Mouse (Mus musculus) forebrain, embryonic 11.5 days (tissue): ENCODE results near the gene Plxnc1. TPM values are rescaled to one million over a fixed set of nuclear protein-coding genes. Genes with fewer than 3 reads are reported as not detected.

Source experiments
- ATAC-seq: fragments of 200-750 bp; cut with Nextera tagmentation; replicated peaks from 2 replicates; pipeline ENCODE4 v1.8.0; 2017; ENCODE audit warnings: moderate TSS enrichment; ENCODE audit not compliant: low FRiP score
- DNase-seq: peaks from one replicate; pipeline ENCODE4 v3.0.0-alpha.2; 2017; ENCODE audit warnings: low spot score
- H3K27ac ChIP-seq: fragments of 300-500 bp; sonication (generic); 2 replicates; pipeline ENCODE4 v1.5.1; 2014; ENCODE audit warnings: low read depth, low read length
- H3K27me3 ChIP-seq: fragments of 300-500 bp; sonication (generic); 2 replicates; pipeline ENCODE4 v1.6.1; 2014; ENCODE audit warnings: mild to moderate bottlenecking, low read length, mixed read lengths; ENCODE audit not compliant: control insufficient read depth, insufficient read depth
- H3K36me3 ChIP-seq: fragments of 300-500 bp; sonication (generic); 2 replicates; pipeline ENCODE4 v1.6.1; 2014; ENCODE audit warnings: mild to moderate bottlenecking, low read length, moderate library complexity, mixed read lengths; ENCODE audit not compliant: control insufficient read depth, insufficient read depth
- H3K4me1 ChIP-seq: fragments of 300-500 bp; sonication (generic); replicated peaks from 2 replicates; pipeline ENCODE4 v1.6.1; 2014; ENCODE audit warnings: low read length, mixed read lengths; ENCODE audit not compliant: control insufficient read depth, insufficient read depth
- H3K4me2 ChIP-seq: fragments of 300-500 bp; sonication (generic); 2 replicates; pipeline ENCODE4 v1.6.1; 2014; ENCODE audit warnings: low read depth, mild to moderate bottlenecking, low read length, moderate library complexity, mixed read lengths; ENCODE audit not compliant: severe bottlenecking
- H3K4me3 ChIP-seq: fragments of 300-500 bp; sonication (generic); 2 replicates; pipeline ENCODE4 v1.5.1; 2014; ENCODE audit warnings: low read depth, low read length
- H3K9ac ChIP-seq: fragments of 300-500 bp; sonication (generic); 2 replicates; pipeline ENCODE4 v1.6.1; 2014; ENCODE audit warnings: low read length
- H3K9me3 ChIP-seq: fragments of 300-500 bp; sonication (generic); 2 replicates; pipeline ENCODE4 v1.6.1; 2016; ENCODE audit warnings: low read length, mixed read lengths; ENCODE audit not compliant: control insufficient read depth
- WGBS: fragments of 180-500 bp; shearing (Covaris S2); extraction: QIAGEN DNeasy Blood & Tissue Kit; methylation state at CpG from one replicate; pipeline ENCODE4 v1.1.7; 2014; 5-methylcytosine and 5-hydroxymethylcytosine counted together
- polyA plus RNA-seq: library from polyadenylated mRNA; unstranded; fragments of >200 nt; fragmentation: Nextera tagmentation; extraction: Ambion mirVana; gene quantifications from 2 replicates; pipeline ENCODE4 v1.2.1, GENCODE M21; 2014

The Plxnc1 gene
- polyA plus RNA-seq, 1 experiment from 2014 or later = 7.5 TPM

- Histone ChIP-seq H3K27me3 (no peaks in the 10 kb centered on the region), H3K36me3 (no peaks in the 10 kb centered on the region), H3K9ac (no peak overlapping the region), H3K4me1 (peaks cover 4% of the 10 kb centered on the region; the same call in 1 of the 2 replicates), H3K4me3 (no peak overlapping the region), H3K27ac (peak overlapping the region; percentile 31; the same call in 1 of the 2 replicates), H3K4me2 (peak overlapping the region; percentile 36; the same call in 1 of the 2 replicates), H3K9me3 (no peaks in the 10 kb centered on the region)
- ATAC-seq (peak; percentile 94), DNase-seq (peak; percentile 81)
- 31% methylated on average over 21 of the region's 21 CpGs for WGBS
These were observed 38.8 kb downstream of the Plxnc1 start for GRCm38 (mm10) chr10:94905689-94906473.

- 9% methylated on average over 5 of the region's 5 CpGs for WGBS
- Histone ChIP-seq H3K27ac (0 out of 2 replicates have a peak overlapping the region, but pooled peaks have one; percentile 34), H3K4me2 (peak overlapping the region; percentile 36; the same call in 1 of the 2 replicates), H3K9ac (no peak overlapping the region), H3K4me1 (peaks cover 4% of the 10 kb centered on the region; the same call in 1 of the 2 replicates), H3K4me3 (no peak overlapping the region), H3K27me3 (no peaks in the 10 kb centered on the region), H3K36me3 (no peaks in the 10 kb centered on the region), H3K9me3 (no peaks in the 10 kb centered on the region)
- no peak for DNase-seq
- ATAC-seq = peak; percentile 54; the same call in 1 of the 2 replicates
These were observed 39.4 kb downstream of the Plxnc1 start for GRCm38 (mm10) chr10:94905219-94905618.

GRCm38 (mm10) chr10:94896950-94897349, 47.7 kb downstream of the Plxnc1 start:
- Histone ChIP-seq H3K27ac (no peak overlapping the region), H3K9ac (no peak overlapping the region), H3K4me1 (no peaks in the 10 kb centered on the region), H3K4me3 (no peak overlapping the region), H3K36me3 (no peaks in the 10 kb centered on the region), H3K27me3 (no peaks in the 10 kb centered on the region), H3K9me3 (no peaks in the 10 kb centered on the region), H3K4me2 (no peak overlapping the region)
- 80% methylated on average over 6 of the region's 6 CpGs for WGBS
- ATAC-seq = no peak
- DNase-seq = no peak

DNA sequence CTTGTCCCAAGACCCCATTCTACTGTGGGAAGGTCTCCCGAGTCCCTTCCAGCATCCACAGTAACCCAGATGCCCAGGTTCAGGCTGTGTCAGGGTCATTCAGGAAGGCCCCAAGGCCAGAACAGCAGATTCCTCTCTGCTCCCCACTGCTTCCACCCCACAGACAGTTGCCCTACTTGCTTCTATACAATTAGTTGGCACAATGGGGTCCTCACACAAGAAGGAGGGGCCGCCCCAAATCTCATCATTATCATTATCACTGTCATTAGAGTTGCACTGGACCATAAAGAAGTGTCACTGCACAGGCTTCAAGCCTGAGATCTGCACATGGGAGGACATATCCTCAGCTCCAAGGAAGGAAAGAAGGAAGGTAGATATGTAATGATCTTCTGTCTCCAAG, 48.3 kb downstream of the Plxnc1 start:
- H3K27ac ChIP-seq = no peak overlapping the region
- no peak overlapping the region for H3K9ac ChIP-seq
- H3K36me3 ChIP-seq = no peaks in the 10 kb centered on the region
- H3K4me2 ChIP-seq = no peak overlapping the region
- DNase-seq = no peak
- no peaks in the 10 kb centered on the region for H3K4me1 ChIP-seq
- no peak for ATAC-seq
- H3K4me3 ChIP-seq = no peak overlapping the region
- no peaks in the 10 kb centered on the region for H3K27me3 ChIP-seq
- 92% methylated on average over 2 of the region's 2 CpGs for WGBS
- H3K9me3 ChIP-seq = no peaks in the 10 kb centered on the region

DNA sequence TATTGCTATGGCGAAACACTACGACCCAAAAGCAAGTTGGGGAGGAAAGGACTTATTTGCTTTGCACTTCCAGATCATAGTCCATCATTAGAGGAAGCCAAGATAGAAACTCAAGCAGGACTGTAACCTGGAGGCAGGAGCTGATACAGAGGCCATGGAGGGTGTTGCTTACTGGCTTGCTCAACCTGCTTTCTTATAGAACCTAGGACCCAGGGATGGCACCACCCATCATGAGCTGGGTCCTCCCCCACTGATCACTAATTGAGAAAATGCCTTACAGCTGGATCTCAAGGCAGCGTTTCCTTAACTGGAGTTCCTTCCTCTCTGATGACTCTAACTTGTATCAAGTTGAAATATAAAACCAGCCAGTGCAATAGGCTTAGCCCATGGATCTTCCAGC, 48.8 kb downstream of the Plxnc1 start:
- 88% methylated on average over 3 of the region's 3 CpGs for WGBS
- DNase-seq = no peak
- Histone ChIP-seq H3K9ac (no peak overlapping the region), H3K27ac (no peak overlapping the region), H3K36me3 (no peaks in the 10 kb centered on the region), H3K4me1 (no peaks in the 10 kb centered on the region), H3K27me3 (no peaks in the 10 kb centered on the region), H3K4me2 (no peak overlapping the region), H3K4me3 (no peak overlapping the region), H3K9me3 (no peaks in the 10 kb centered on the region)
- ATAC-seq = no peak

DNA sequence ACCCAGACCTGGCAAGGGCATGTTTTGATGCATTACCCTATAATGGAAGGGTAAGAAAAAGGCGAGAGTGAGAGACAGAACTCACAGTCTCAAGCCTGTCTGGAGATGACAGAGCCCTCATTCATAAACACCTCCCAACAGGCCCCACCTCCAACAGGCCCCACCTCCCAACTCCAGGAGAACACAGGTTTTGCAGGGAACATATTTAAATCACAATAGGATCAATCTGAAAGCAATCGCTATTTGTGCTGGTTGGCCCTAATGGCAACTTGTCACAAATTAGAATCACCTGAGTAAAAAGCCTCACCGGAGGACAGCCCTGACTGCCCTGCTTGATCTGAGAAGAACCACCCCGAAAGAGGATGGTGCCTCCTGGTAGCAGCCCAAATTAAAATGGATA, 54.9 kb downstream of the Plxnc1 start:
- no peaks in the 10 kb centered on the region for H3K4me1 ChIP-seq
- 56% methylated on average over 4 of the region's 4 CpGs for WGBS

DNA sequence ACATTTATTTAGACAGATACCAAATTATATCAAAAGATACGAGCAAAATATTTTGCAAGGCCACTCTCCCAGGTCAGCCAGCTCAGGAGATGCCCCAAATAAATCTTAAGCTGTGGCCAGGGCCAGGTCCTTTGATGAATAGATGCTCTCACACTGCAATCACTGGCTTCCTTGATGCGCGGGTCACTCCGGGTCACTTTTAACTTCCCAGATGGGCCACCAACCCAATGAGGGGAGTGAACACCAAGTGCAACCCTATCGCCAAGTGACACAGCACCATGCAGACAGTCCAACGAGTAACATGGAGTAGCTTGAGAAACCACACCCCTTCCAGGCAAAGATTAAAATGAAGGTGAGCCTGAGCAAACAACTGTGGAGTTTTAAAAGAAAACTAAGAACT, 61.4 kb downstream of the Plxnc1 start:
- ATAC-seq (no peak), DNase-seq (no peak)
- Histone ChIP-seq H3K4me2 (no peak overlapping the region), H3K27ac (no peak overlapping the region), H3K4me3 (no peak overlapping the region), H3K9ac (no peak overlapping the region), H3K36me3 (no peaks in the 10 kb centered on the region), H3K4me1 (no peaks in the 10 kb centered on the region), H3K27me3 (no peaks in the 10 kb centered on the region), H3K9me3 (no peaks in the 10 kb centered on the region; the same call in 1 of the 2 replicates)
- 89% methylated on average over 6 of the region's 6 CpGs for WGBS

More for the DNA sequence above, 54.9 kb downstream of the Plxnc1 start:
- Histone ChIP-seq H3K9ac (no peak overlapping the region), H3K27ac (no peak overlapping the region), H3K4me2 (no peak overlapping the region), H3K36me3 (no peaks in the 10 kb centered on the region), H3K27me3 (no peaks in the 10 kb centered on the region), H3K9me3 (no peaks in the 10 kb centered on the region; the same call in 1 of the 2 replicates), H3K4me3 (no peak overlapping the region)
- DNase-seq (no peak), ATAC-seq (no peak)

DNA sequence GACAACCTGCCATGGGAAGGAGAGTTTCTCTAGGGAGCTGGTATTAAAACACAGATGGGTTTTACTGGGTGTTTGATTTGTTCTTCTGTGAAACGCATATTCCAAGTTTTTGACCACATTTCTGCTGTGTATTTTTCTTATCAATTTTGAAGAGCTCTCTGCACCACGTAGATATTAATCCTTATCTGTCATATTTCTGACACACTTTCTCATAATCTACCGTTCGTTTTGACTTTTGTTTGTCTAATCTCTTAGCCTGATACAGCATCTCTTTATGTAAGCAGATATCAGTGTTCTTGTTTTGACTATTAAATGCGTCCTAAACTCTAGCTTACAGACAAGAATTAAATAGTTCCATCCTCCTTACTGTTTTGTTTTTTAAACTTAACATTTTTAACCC, 73.1 kb downstream of the Plxnc1 start:
- WGBS = 89% methylated on average over 5 of the region's 5 CpGs
- Histone ChIP-seq H3K36me3 (no peaks in the 10 kb centered on the region), H3K27ac (no peak overlapping the region), H3K4me1 (no peaks in the 10 kb centered on the region), H3K9me3 (no peaks in the 10 kb centered on the region), H3K4me3 (no peak overlapping the region), H3K27me3 (no peaks in the 10 kb centered on the region), H3K9ac (no peak overlapping the region), H3K4me2 (no peak overlapping the region)
- ATAC-seq (no peak), DNase-seq (no peak)

GRCm38 (mm10) chr10:94871102-94871501, 73.5 kb downstream of the Plxnc1 start:
- no peaks in the 10 kb centered on the region for H3K36me3 ChIP-seq
- ATAC-seq = no peak
- no peaks in the 10 kb centered on the region for H3K4me1 ChIP-seq
- H3K27me3 ChIP-seq = no peaks in the 10 kb centered on the region
- no peak overlapping the region for H3K27ac ChIP-seq
- no peak overlapping the region for H3K4me2 ChIP-seq
- no peak overlapping the region for H3K9ac ChIP-seq
- no peaks in the 10 kb centered on the region for H3K9me3 ChIP-seq
- WGBS = 89% methylated on average over 7 of the region's 7 CpGs
- DNase-seq = no peak
- no peak overlapping the region for H3K4me3 ChIP-seq
